Mouse (Mus musculus) ES-E14 (cell line): ENCODE measurements around the gene Nfatc2. TPM values are rescaled to one million over a fixed set of nuclear protein-coding genes. Genes with fewer than 3 reads are reported as not detected.

Experiments
- DNase-seq: peaks from one replicate; pipeline ENCODE4 v3.0.0-alpha.2; 2013; ENCODE audit warnings: low read depth, low spot score
- H3K27ac ChIP-seq: 2 replicates; pipeline ENCODE4 v1.5.1; 2012; ENCODE audit warnings: low read depth, mild to moderate bottlenecking, low read length, moderate library complexity, mixed read lengths; ENCODE audit not compliant: poor library complexity, insufficient read depth, severe bottlenecking
- H3K36me3 ChIP-seq: 2 replicates; pipeline ENCODE4 v1.6.1; 2012; ENCODE audit warnings: mild to moderate bottlenecking, low read length, moderate library complexity, mixed read lengths; ENCODE audit not compliant: control insufficient read depth, poor library complexity, insufficient read depth, severe bottlenecking
- H3K4me1 ChIP-seq, 2 experiments: fragments of 150-350 bp in 1 of 2; sonication (generic) in 1 of 2; 2 replicates each; pipeline ENCODE4 v1.6.1; 2012; ENCODE audit warnings: low read length in 2 of 2, mild to moderate bottlenecking in 1 of 2, mixed read lengths in 1 of 2; ENCODE audit not compliant: control insufficient read depth in 2 of 2, insufficient read depth in 2 of 2, poor library complexity in 1 of 2
- H3K4me3 ChIP-seq, 2 experiments: fragments of 150-350 bp in 1 of 2; sonication (generic) in 1 of 2; 2 replicates each; pipeline ENCODE4 v1.5.1; 2012; ENCODE audit warnings: low read length in 2 of 2, low read depth in 1 of 2, mild to moderate bottlenecking in 1 of 2, mixed read lengths in 1 of 2; ENCODE audit not compliant: insufficient read depth in 1 of 2, poor library complexity in 1 of 2, severe bottlenecking in 1 of 2
- H3K9ac ChIP-seq: 2 replicates; pipeline ENCODE4 v1.6.1; 2012; ENCODE audit warnings: low read depth, mild to moderate bottlenecking, low read length, mixed read lengths; ENCODE audit not compliant: poor library complexity, insufficient read depth, severe bottlenecking
- H3K9me3 ChIP-seq: fragments of 150-350 bp; sonication (generic); 2 replicates; pipeline ENCODE4 v1.6.1; 2012; ENCODE audit warnings: low read depth, mild to moderate bottlenecking, low read length; ENCODE audit not compliant: control insufficient read depth, insufficient read depth
- CHD2 ChIP-seq: IDR thresholded peaks from 2 replicates; pipeline ENCODE4 v1.6.1; 2014; ENCODE audit warnings: mild to moderate bottlenecking, low read depth, low read length, inconsistent platforms
- HCFC1 ChIP-seq: IDR thresholded peaks from 2 replicates; pipeline ENCODE4 v1.6.1; 2012; ENCODE audit warnings: low read length, inconsistent platforms, borderline replicate concordance; ENCODE audit not compliant: insufficient read depth
- MAFK ChIP-seq: IDR thresholded peaks from 2 replicates; pipeline ENCODE4 v1.6.1; 2014; ENCODE audit warnings: mild to moderate bottlenecking, low read depth, low read length, inconsistent platforms; ENCODE audit not compliant: insufficient read depth
- ZC3H11A ChIP-seq: IDR thresholded peaks from 2 replicates; pipeline ENCODE4 v1.6.1; 2012; ENCODE audit warnings: low read depth, mild to moderate bottlenecking, inconsistent platforms, low read length, borderline replicate concordance
- ZNF384 ChIP-seq: IDR thresholded peaks from 2 replicates; pipeline ENCODE4 v1.6.1; 2012; ENCODE audit warnings: low read depth, low read length, inconsistent platforms
- in situ Hi-C, 2 experiments: fragments of 600-800 bp; cut with MboI; formaldehyde crosslinking; loops; one replicate each; pipeline ENCODE4 v1.15.1; 2025; ENCODE audit warnings: low sequenced_read_pairs in 2 of 2, inconsistent platforms in 1 of 2; ENCODE audit not compliant: unreplicated experiment in 2 of 2
- total RNA-seq: library from RNA; depleted of rRNA; stranded (reverse); fragments of 300-350 nt; gene quantifications from 2 replicates; pipeline ENCODE4 v1.2.3, GENCODE M21; 2012

Gene Nfatc2
- total RNA-seq, 1 experiment = 2.0 TPM

- no peak overlapping the region for H3K27ac ChIP-seq
- peaks cover 0 to 16% of the 10 kb centered on the region in 2 experiments; a peak in 2 of 4 replicates for H3K4me1 ChIP-seq
- no peak overlapping the region for H3K9ac ChIP-seq
- TF ChIP-seq HCFC1 (no peak), CHD2 (no peak), ZC3H11A (no peak), ZNF384 (no peak), MAFK (no peak)
- H3K9me3 ChIP-seq = no peaks in the 10 kb centered on the region
- in situ Hi-C loops = loop anchor here in 1 of 2 experiments (10.0 kb wide), 1 partner anchor 186 kb away; no protein-coding TSS in a partner anchor
- DNase-seq = no peak
- H3K36me3 ChIP-seq = no peaks in the 10 kb centered on the region
- peak overlapping the region; percentile 19 to 24; a peak in 2 of 4 replicates for H3K4me3 ChIP-seq
Observed at GRCm38 (mm10) chr2:168440918-168441328, 160.5 kb downstream of the Nfatc2 start.

- Histone ChIP-seq H3K9me3 (no peaks in the 10 kb centered on the region), H3K4me1 (peaks cover 0 to 16% of the 10 kb centered on the region in 2 experiments; a peak in 2 of 4 replicates), H3K9ac (no peak overlapping the region), H3K4me3 (no peak overlapping the region), H3K36me3 (no peaks in the 10 kb centered on the region), H3K27ac (no peak overlapping the region)
- TF ChIP-seq ZNF384 (no peak), CHD2 (no peak), MAFK (no peak), HCFC1 (no peak), ZC3H11A (no peak)
- in situ Hi-C loops = no loop called here
- no peak for DNase-seq
Observed at GRCm38 (mm10) chr2:168438981-168439452, 162.4 kb downstream of the Nfatc2 start.

DNA sequence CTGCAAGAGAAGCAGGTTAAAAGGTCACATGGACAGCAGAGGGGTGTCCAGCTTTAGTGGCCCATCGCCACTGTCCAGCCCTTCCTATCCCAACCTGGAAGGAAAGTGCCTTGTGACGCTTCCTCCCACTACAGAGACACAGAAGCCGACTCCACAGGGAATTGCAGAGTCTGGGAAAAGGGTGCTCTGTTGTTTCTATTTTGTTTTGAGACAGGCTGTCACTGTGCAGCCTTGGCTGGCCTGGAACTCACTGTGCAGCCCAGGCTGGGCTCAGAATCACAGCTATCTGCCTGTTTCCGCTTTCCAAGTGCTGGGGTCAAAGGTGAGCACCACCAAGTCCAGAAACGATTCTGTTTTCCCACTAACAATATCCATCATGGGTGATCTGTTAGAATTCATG, 167.3 kb downstream of the Nfatc2 start:
- TF ChIP-seq ZNF384 (no peak), CHD2 (no peak), ZC3H11A (no peak), HCFC1 (no peak), MAFK (no peak)
- no peak for DNase-seq
- Histone ChIP-seq H3K9ac (no peak overlapping the region), H3K4me1 (peaks cover 0 to 7% of the 10 kb centered on the region in 2 experiments; a peak in 2 of 4 replicates), H3K9me3 (no peaks in the 10 kb centered on the region), H3K4me3 (no peak overlapping the region), H3K36me3 (no peaks in the 10 kb centered on the region), H3K27ac (no peak overlapping the region)
- in situ Hi-C loops = no loop called here

GRCm38 (mm10) chr2:168433392-168433791, 168.1 kb downstream of the Nfatc2 start:
- H3K9me3 ChIP-seq = no peaks in the 10 kb centered on the region
- TF ChIP-seq ZNF384 (no peak), CHD2 (no peak), MAFK (no peak), HCFC1 (no peak), ZC3H11A (no peak)
- in situ Hi-C loops = no loop called here
- DNase-seq = no peak
- H3K9ac ChIP-seq = no peak overlapping the region
- no peak overlapping the region for H3K27ac ChIP-seq
- H3K4me3 ChIP-seq = no peak overlapping the region
- H3K36me3 ChIP-seq = no peaks in the 10 kb centered on the region
- H3K4me1 ChIP-seq = no peaks in the 10 kb centered on the region

GRCm38 (mm10) chr2:168432394-168432793, 169.1 kb downstream of the Nfatc2 start:
- in situ Hi-C loops = no loop called here

More at GRCm38 (mm10) chr2:168432394-168432793, 169.1 kb downstream of the Nfatc2 start:
- H3K9ac ChIP-seq = no peak overlapping the region
- no peak overlapping the region for H3K27ac ChIP-seq
- H3K9me3 ChIP-seq = no peaks in the 10 kb centered on the region
- H3K4me3 ChIP-seq = no peak overlapping the region
- TF ChIP-seq ZC3H11A (no peak), CHD2 (no peak), MAFK (no peak), ZNF384 (no peak), HCFC1 (no peak)
- H3K4me1 ChIP-seq = no peaks in the 10 kb centered on the region
- DNase-seq = no peak
- H3K36me3 ChIP-seq = no peaks in the 10 kb centered on the region
